ENCODE assay signal across 8 mouse cellular contexts in genomic region chr9:64810822-64811537, GRCm38 (mm10). TPM values are rescaled to one million over a fixed set of nuclear protein-coding genes. Genes with fewer than 3 reads are reported as not detected.
DNase-seq lines count a peak whose midpoint lies in the region; ATAC-seq lines count a peak whose summit lies in the region.

Gene Dennd4a, plus strand, starts transcription at chr9:64811340.

- no peaks in the 10 kb centered on the region for H3K27me3 ChIP-seq in forebrain, embryonic 14.5 days (replicated peaks; ENCODE audit: control insufficient read depth, insufficient read depth, low read length)
- H3K27me3 ChIP-seq in neural tube, embryonic 15.5 days (replicated peaks), result no peaks in the 10 kb centered on the region

- H3K36me3 ChIP-seq in forebrain, embryonic 14.5 days (ENCODE audit: control insufficient read depth, insufficient read depth, low read length), result no peaks in the 10 kb centered on the region
- no peaks in the 10 kb centered on the region for H3K36me3 ChIP-seq in neural tube, embryonic 15.5 days

- peak within 1 kb of the TSS; percentile 95 for H3K27ac ChIP-seq in forebrain, embryonic 14.5 days (ENCODE audit: low read depth, low read length)
- peak within 1 kb of the TSS; percentile 98 for H3K27ac ChIP-seq in neural tube, embryonic 15.5 days (replicated peaks)

- peaks cover 5% of the 10 kb centered on the region; the same call in 1 of the 2 replicates for H3K4me1 ChIP-seq in forebrain, embryonic 14.5 days (ENCODE audit: control insufficient read depth, insufficient read depth, low read length)
- H3K4me1 ChIP-seq in neural tube, embryonic 15.5 days, result peaks cover 20% of the 10 kb centered on the region

- DNase-seq in ES-CJ7 (ENCODE audit: low read depth, low spot score), result peak; percentile 98
- DNase-seq in cerebellum, adult 11 months, result peak; percentile 98
- peak; percentile 99 for DNase-seq in forebrain, embryonic 14.5 days (ENCODE audit: low spot score)
- peak; percentile 98 to 99 for DNase-seq in heart, postnatal 14 days
- DNase-seq in layer of hippocampus, adult 11-12 months (ENCODE audit: low spot score), result peak; percentile 98
- DNase-seq in lung, adult 18-20 months, result peak; percentile 98 to 99
- peak; percentile 98 for DNase-seq in testis, postnatal 14 days (ENCODE audit: low spot score)

- H3K9ac ChIP-seq in forebrain, embryonic 14.5 days (ENCODE audit: low read length), result peak within 1 kb of the TSS; percentile 82
- H3K9ac ChIP-seq in neural tube, embryonic 15.5 days (replicated peaks), result peak within 1 kb of the TSS; percentile 92

- H3K4me3 ChIP-seq in forebrain, embryonic 14.5 days (ENCODE audit: low read depth, low read length), result peak within 1 kb of the TSS; percentile 79
- peak within 1 kb of the TSS; percentile 87 for H3K4me3 ChIP-seq in neural tube, embryonic 15.5 days (replicated peaks)

- H3K9me3 ChIP-seq in forebrain, embryonic 14.5 days (replicated peaks; ENCODE audit: control insufficient read depth, low read length), result no peaks in the 10 kb centered on the region
- H3K9me3 ChIP-seq in neural tube, embryonic 15.5 days (replicated peaks), result no peaks in the 10 kb centered on the region

- WGBS in forebrain, embryonic 14.5 days, result 2% methylated on average over 39 of the region's 51 CpGs
- WGBS in neural tube, embryonic 15.5 days, result under 1% methylated on average over 49 of the region's 51 CpGs

- intact Hi-C loops in heart, postnatal 14 days (cut with DNase I), result loop anchor here (5.0 kb wide), 2 partner anchors 34 to 74 kb away; partner anchors contain the start of gene Rab11a

- peak; percentile 98 for ATAC-seq in forebrain, embryonic 14.5 days
- ATAC-seq in neural tube, embryonic 15.5 days (ENCODE audit: low FRiP score), result peak; percentile 98

- H3K4me2 ChIP-seq in forebrain, embryonic 14.5 days (ENCODE audit: low read length), result peak within 1 kb of the TSS; percentile 65
- peak within 1 kb of the TSS; percentile 68 for H3K4me2 ChIP-seq in neural tube, embryonic 15.5 days

RNA-seq across cellular contexts. Expression of gene Dennd4a, which starts in this region (rescaled TPM):
- polyA plus RNA-seq in forebrain, embryonic 14.5 days (2014; fragmentation: Nextera tagmentation; extraction: Ambion mirVana), result 7.5 and 8.1 TPM in 2 replicates
- 10 to 100 TPM; 10.6 to 12.6 TPM for total RNA-seq in heart, postnatal 14 days (2021)
- 9.0 and 10.2 TPM in 2 replicates for polyA plus RNA-seq in neural tube, embryonic 15.5 days (2015; fragmentation: Nextera tagmentation; extraction: Ambion mirVana)

Comparison
In these comparisons a context has a peak if more than half of its experiments do, and no peak if none do; other contexts are left out.
1. Peak in every context shown above with its lines: DNase-seq, ATAC-seq, H3K4me3 ChIP-seq and H3K27ac ChIP-seq.